Mouse (Mus musculus) ES-Bruce4 (cell line): ENCODE results near the gene Syf2. TPM values are rescaled to one million over a fixed set of nuclear protein-coding genes. Genes with fewer than 3 reads are reported as not detected.

Source experiments
- H3K27ac ChIP-seq: 2 replicates; pipeline ENCODE4 v1.5.1; 2012; ENCODE audit warnings: low read length, inconsistent platforms; ENCODE audit not compliant: insufficient read depth
- H3K27me3 ChIP-seq: 2 replicates; pipeline ENCODE4 v1.6.1; 2012; ENCODE audit warnings: mild to moderate bottlenecking, low read length, inconsistent platforms; ENCODE audit not compliant: control insufficient read depth, poor library complexity, insufficient read depth, severe bottlenecking
- H3K36me3 ChIP-seq: 2 replicates; pipeline ENCODE4 v1.6.1; 2012; ENCODE audit warnings: inconsistent platforms, mild to moderate bottlenecking, low read length, moderate library complexity; ENCODE audit not compliant: control insufficient read depth, poor library complexity, insufficient read depth, severe bottlenecking
- H3K4me1 ChIP-seq: one replicate; pipeline ENCODE4 v1.8.1; 2011; ENCODE audit warnings: low read length; ENCODE audit not compliant: control insufficient read depth, insufficient read depth
- H3K4me3 ChIP-seq: 2 replicates; pipeline ENCODE4 v1.5.1; 2011; ENCODE audit warnings: low read depth, mild to moderate bottlenecking, low read length
- H3K9ac ChIP-seq: 2 replicates; pipeline ENCODE4 v1.6.1; 2012; ENCODE audit warnings: low read depth, mild to moderate bottlenecking, inconsistent platforms; ENCODE audit not compliant: poor library complexity, severe bottlenecking
- H3K9me3 ChIP-seq: replicated peaks from 2 replicates; pipeline ENCODE4 v1.6.1; 2012; ENCODE audit warnings: mild to moderate bottlenecking, low read length, inconsistent platforms; ENCODE audit not compliant: control insufficient read depth, poor library complexity, insufficient read depth, severe bottlenecking
- CTCF ChIP-seq: IDR thresholded peaks from one replicate; pipeline ENCODE4 v1.8.1; 2011; ENCODE audit warnings: low read depth, low read length
- EP300 ChIP-seq: IDR thresholded peaks from 2 replicates; pipeline ENCODE4 v1.6.1; 2011; ENCODE audit warnings: low read depth, low read length; ENCODE audit not compliant: insufficient read depth
- POLR2A ChIP-seq: IDR thresholded peaks from one replicate; pipeline ENCODE4 v1.8.1; 2011; ENCODE audit warnings: low read length; ENCODE audit not compliant: insufficient read depth
- polyA plus RNA-seq: library from polyadenylated mRNA; stranded (reverse); fragments of >200 nt; gene quantifications from 2 replicates; pipeline ENCODE4 v1.2.4, GENCODE M21; 2011; ENCODE audit warnings: low read depth; ENCODE audit not compliant: missing spikeins, insufficient read depth, insufficient read length

Syf2 gene
- polyA plus RNA-seq, 1 experiment = 53.3 TPM

DNA sequence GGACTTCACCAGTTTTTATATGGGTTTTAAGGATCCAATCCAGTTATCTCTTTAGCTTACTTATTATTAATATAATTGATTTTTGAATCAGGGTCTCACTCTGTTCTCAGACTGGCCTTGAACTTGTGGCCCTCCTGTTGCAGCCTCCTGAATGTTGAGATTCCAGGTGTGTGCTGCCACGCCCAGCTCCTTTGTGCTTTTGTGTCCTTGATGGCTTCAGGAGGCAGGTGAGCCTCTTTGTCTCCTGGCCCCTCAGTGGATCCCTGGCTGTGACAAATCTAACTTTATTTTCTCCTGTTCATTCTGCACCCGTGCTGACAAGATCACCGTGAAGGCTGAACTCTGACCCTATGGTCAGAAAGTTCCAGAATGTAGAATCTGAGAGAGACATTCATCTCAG, 56.3 kb downstream of the Syf2 start:
- H3K27ac ChIP-seq = no peak overlapping the region
- no peak overlapping the region for H3K9ac ChIP-seq
- no peaks in the 10 kb centered on the region for H3K36me3 ChIP-seq
- no peaks in the 10 kb centered on the region for H3K9me3 ChIP-seq
- no peak for TF ChIP-seq POLR2A
- TF ChIP-seq CTCF = no peak
- TF ChIP-seq EP300 = peak; percentile 75; the same call in 1 of the 2 replicates
- H3K4me1 ChIP-seq = peaks cover 2% of the 10 kb centered on the region
- H3K4me3 ChIP-seq = no peak overlapping the region
- H3K27me3 ChIP-seq = no peaks in the 10 kb centered on the region

Other genes starting within 250 kb of the Syf2 start
- gene Man1c1, start 226.6 kb upstream of the Syf2 start, polyA plus RNA-seq = 7.1 and 9.0 TPM in 2 replicates
- gene Ldlrap1, start 162.9 kb upstream of the Syf2 start, polyA plus RNA-seq = 16.8 and 18.9 TPM in 2 replicates
- 50.0 and 53.2 TPM in 2 replicates for gene Maco1, start 77.6 kb upstream of the Syf2 start, polyA plus RNA-seq
- 4.2 and 4.6 TPM in 2 replicates for gene Rhd, start 66.4 kb upstream of the Syf2 start, polyA plus RNA-seq
- 84.6 and 87.1 TPM in 2 replicates for gene Tmem50a, start 15.9 kb upstream of the Syf2 start, polyA plus RNA-seq
- gene Rsrp1, start 7.3 kb upstream of the Syf2 start, polyA plus RNA-seq = 209 and 226 TPM in 2 replicates
- 0.76 and 1.1 TPM in 2 replicates for gene Runx3, start 189.8 kb downstream of the Syf2 start, polyA plus RNA-seq